Mouse (Mus musculus) ovary, adult 18-20 months (tissue): ENCODE results near the gene Srpk3.

Experiments used
- DNase-seq: peaks from one replicate; pipeline ENCODE4 v3.0.0; 2022; ENCODE audit warnings: low spot score, mixed read lengths

Srpk3 gene

DNA sequence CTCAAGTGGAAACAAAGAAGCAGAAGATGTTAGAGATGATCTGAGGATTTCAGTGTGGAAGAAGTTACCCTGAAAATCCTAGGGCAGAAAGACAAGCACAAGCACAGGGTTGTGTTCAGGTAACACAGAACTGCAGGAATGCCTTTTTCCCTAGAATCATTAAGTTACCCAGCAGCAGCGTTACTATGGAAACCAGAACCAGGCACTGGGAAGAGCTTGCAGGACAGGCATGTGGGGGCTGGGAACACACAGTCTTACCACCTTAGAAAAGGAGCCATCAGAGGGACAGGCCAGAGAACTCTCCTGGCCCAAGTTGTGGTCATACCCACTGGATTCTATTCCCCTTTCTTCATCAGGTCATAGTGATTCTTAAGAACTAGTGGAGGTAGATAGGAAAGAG lies 31.6 kb downstream of the Srpk3 start:
- no peak for DNase-seq

- no peak for DNase-seq
Measured at GRCm38 (mm10) chrX:73815072-73815471, 40.9 kb downstream of the Srpk3 start.

DNA sequence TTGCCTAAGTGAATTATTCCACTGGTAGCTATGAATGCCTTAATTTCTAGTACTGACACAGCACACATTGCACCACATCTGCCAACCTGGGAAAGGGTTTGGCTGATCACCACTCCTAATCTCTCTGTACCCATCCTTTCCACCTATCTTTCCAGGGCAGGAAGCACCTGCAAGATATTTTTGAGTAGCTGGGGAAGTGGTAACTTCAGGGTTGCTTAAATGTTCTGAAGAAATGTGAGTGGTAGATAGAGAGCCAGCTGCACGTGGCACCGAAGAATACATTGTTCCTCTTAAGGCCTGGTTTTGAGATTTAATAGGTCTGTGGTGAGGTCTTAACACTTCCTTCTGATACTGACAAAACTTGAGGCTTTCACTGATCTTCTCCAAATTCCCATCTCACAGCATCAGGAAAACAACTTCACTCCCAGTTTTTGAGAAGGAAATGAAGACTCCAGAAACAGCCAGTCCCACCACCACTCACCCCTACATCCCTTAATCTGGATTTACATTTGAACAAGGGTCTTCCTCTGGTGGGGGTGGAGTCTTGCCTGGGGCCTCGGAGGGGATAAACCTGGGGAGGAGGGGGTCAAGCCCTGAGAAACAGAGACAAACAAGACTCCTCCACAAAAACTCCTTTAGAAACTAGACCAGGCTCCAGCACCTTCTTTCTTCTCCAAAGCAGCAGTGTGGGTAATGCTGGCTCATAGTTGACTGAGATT lies 42.5 kb downstream of the Srpk3 start:
- DNase-seq: no peak

- no peak for DNase-seq
Measured at GRCm38 (mm10) chrX:73823747-73824146, 49.5 kb downstream of the Srpk3 start.

- peak; percentile 8 for DNase-seq
Measured at GRCm38 (mm10) chrX:73824185-73825151, 50.3 kb downstream of the Srpk3 start, which contains the start of gene Pdzd4. TSS of gene Pdzd4 (minus strand) at chrX:73824969.
